Mouse (Mus musculus) heart, adult 8-10 months (tissue): ENCODE data around the gene Rab11fip2. TPM values are rescaled to one million over a fixed set of nuclear protein-coding genes. Genes with fewer than 3 reads are reported as not detected.

ENCODE experiments used
- DNase-seq: peaks from one replicate; pipeline ENCODE4 v3.0.0; 2022; ENCODE audit warnings: low spot score
- total RNA-seq, 4 experiments: library from RNA; stranded (reverse); gene quantifications; 2 replicates each; pipeline ENCODE4 v1.2.4; 2022

The Rab11fip2 gene
- total RNA-seq, 4 experiments from 2014 or later = 7.8 to 11.4 (median 9.9) TPM

- no peak for DNase-seq
These were observed 82.7 kb downstream of the Rab11fip2 start for GRCm38 (mm10) chr19:59860799-59861198.

GRCm38 (mm10) chr19:59853061-59853460 is 90.4 kb downstream of the Rab11fip2 start:
- DNase-seq = no peak
